Mouse (Mus musculus): ENCODE data around the gene Schip1. TPM values are rescaled to one million over a fixed set of nuclear protein-coding genes. Genes with fewer than 3 reads are reported as not detected.

Schip1 gene
- polyA plus RNA-seq, 1 experiment from 2014 or later, result 27.6 TPM

- Histone ChIP-seq H3K27me3 (ENCODE audit: control insufficient read depth, insufficient read depth, low read length) (no peaks in the 10 kb centered on the region), H3K27ac (replicated peaks) (no peak overlapping the region), H3K36me3 (ENCODE audit: control insufficient read depth, insufficient read depth, low read length) (no peaks in the 10 kb centered on the region), H3K9me3 (ENCODE audit: control insufficient read depth, low read length) (no peaks in the 10 kb centered on the region), H3K9ac (ENCODE audit: low read length) (no peak overlapping the region), H3K4me2 (replicated peaks; ENCODE audit: low read depth) (no peak overlapping the region), H3K4me1 (replicated peaks; ENCODE audit: control insufficient read depth, insufficient read depth) (no peaks in the 10 kb centered on the region), H3K4me3 (ENCODE audit: low read depth, low read length) (no peak overlapping the region)
- no peak for DNase-seq (ENCODE audit: low spot score)
- TF ChIP-seq CTCF (IDR thresholded peaks at IDR 0.05; ENCODE audit: low read depth) (no peak), EP300 (optimal IDR thresholded peaks at IDR 0.05) (no peak)
- ATAC-seq (ENCODE audit: low FRiP score, low TSS enrichment), result no peak
- WGBS, result 52% methylated on average over 3 of the region's 3 CpGs
Measured at GRCm38 (mm10) chr3:68243239-68243638, 178.6 kb downstream of the Schip1 start.

GRCm38 (mm10) chr3:68246154-68246553, 181.6 kb downstream of the Schip1 start:
- ATAC-seq (ENCODE audit: low FRiP score, low TSS enrichment), result no peak
- Histone ChIP-seq H3K27ac (replicated peaks) (no peak overlapping the region), H3K27me3 (ENCODE audit: control insufficient read depth, insufficient read depth, low read length) (no peaks in the 10 kb centered on the region), H3K9ac (ENCODE audit: low read length) (no peak overlapping the region), H3K4me1 (replicated peaks; ENCODE audit: control insufficient read depth, insufficient read depth) (no peaks in the 10 kb centered on the region), H3K4me3 (ENCODE audit: low read depth, low read length) (no peak overlapping the region), H3K4me2 (replicated peaks; ENCODE audit: low read depth) (no peak overlapping the region), H3K9me3 (ENCODE audit: control insufficient read depth, low read length) (no peaks in the 10 kb centered on the region), H3K36me3 (ENCODE audit: control insufficient read depth, insufficient read depth, low read length) (no peaks in the 10 kb centered on the region)
- TF ChIP-seq EP300 (optimal IDR thresholded peaks at IDR 0.05) (no peak), CTCF (IDR thresholded peaks at IDR 0.05; ENCODE audit: low read depth) (no peak)
- 45% methylated on average over 4 of the region's 4 CpGs for WGBS
- no peak for DNase-seq (ENCODE audit: low spot score)

- ATAC-seq (ENCODE audit: low FRiP score, low TSS enrichment), result no peak
- TF ChIP-seq EP300 (optimal IDR thresholded peaks at IDR 0.05) (no peak), CTCF (IDR thresholded peaks at IDR 0.05; ENCODE audit: low read depth) (no peak)
- no peak for DNase-seq (ENCODE audit: low spot score)
- 42% methylated on average over 2 of the region's 2 CpGs for WGBS
- Histone ChIP-seq H3K9ac (ENCODE audit: low read length) (no peak overlapping the region), H3K4me3 (ENCODE audit: low read depth, low read length) (no peak overlapping the region), H3K27ac (replicated peaks) (no peak overlapping the region), H3K4me2 (replicated peaks; ENCODE audit: low read depth) (no peak overlapping the region), H3K9me3 (ENCODE audit: control insufficient read depth, low read length) (no peaks in the 10 kb centered on the region), H3K36me3 (ENCODE audit: control insufficient read depth, insufficient read depth, low read length) (no peaks in the 10 kb centered on the region), H3K4me1 (replicated peaks; ENCODE audit: control insufficient read depth, insufficient read depth) (no peaks in the 10 kb centered on the region), H3K27me3 (ENCODE audit: control insufficient read depth, insufficient read depth, low read length) (no peaks in the 10 kb centered on the region)
Measured at GRCm38 (mm10) chr3:68250589-68250988, 186.0 kb downstream of the Schip1 start.

GRCm38 (mm10) chr3:68252335-68252734, 187.7 kb downstream of the Schip1 start:
- TF ChIP-seq CTCF (IDR thresholded peaks at IDR 0.05; ENCODE audit: low read depth), result no peak
- no peak for TF ChIP-seq EP300 (optimal IDR thresholded peaks at IDR 0.05)
- no peak overlapping the region for H3K4me2 ChIP-seq (replicated peaks; ENCODE audit: low read depth)
- H3K36me3 ChIP-seq (ENCODE audit: control insufficient read depth, insufficient read depth, low read length), result no peaks in the 10 kb centered on the region
- H3K9me3 ChIP-seq (ENCODE audit: control insufficient read depth, low read length), result no peaks in the 10 kb centered on the region
- no peak overlapping the region for H3K4me3 ChIP-seq (ENCODE audit: low read depth, low read length)
- no peak overlapping the region for H3K27ac ChIP-seq (replicated peaks)
- no peaks in the 10 kb centered on the region for H3K4me1 ChIP-seq (replicated peaks; ENCODE audit: control insufficient read depth, insufficient read depth)
- 42% methylated on average over 1 of the region's 1 CpGs for WGBS
- DNase-seq (ENCODE audit: low spot score) (no peak), ATAC-seq (ENCODE audit: low FRiP score, low TSS enrichment) (no peak)
- no peaks in the 10 kb centered on the region for H3K27me3 ChIP-seq (ENCODE audit: control insufficient read depth, insufficient read depth, low read length)
- no peak overlapping the region for H3K9ac ChIP-seq (ENCODE audit: low read length)

- H3K4me1 ChIP-seq (replicated peaks; ENCODE audit: control insufficient read depth, insufficient read depth), result no peaks in the 10 kb centered on the region
- no peak for TF ChIP-seq EP300 (optimal IDR thresholded peaks at IDR 0.05)
- no peaks in the 10 kb centered on the region for H3K36me3 ChIP-seq (ENCODE audit: control insufficient read depth, insufficient read depth, low read length)
- H3K27ac ChIP-seq (replicated peaks), result no peak overlapping the region
- WGBS, result 32% methylated on average over 6 of the region's 6 CpGs
- H3K9ac ChIP-seq (ENCODE audit: low read length), result no peak overlapping the region
- no peaks in the 10 kb centered on the region for H3K9me3 ChIP-seq (ENCODE audit: control insufficient read depth, low read length)
- ATAC-seq (ENCODE audit: low FRiP score, low TSS enrichment) (no peak), DNase-seq (ENCODE audit: low spot score) (no peak)
- H3K4me3 ChIP-seq (ENCODE audit: low read depth, low read length), result no peak overlapping the region
- H3K27me3 ChIP-seq (ENCODE audit: control insufficient read depth, insufficient read depth, low read length), result no peaks in the 10 kb centered on the region
- no peak overlapping the region for H3K4me2 ChIP-seq (replicated peaks; ENCODE audit: low read depth)
Measured at GRCm38 (mm10) chr3:68262304-68262703, 197.7 kb downstream of the Schip1 start.

GRCm38 (mm10) chr3:68267905-68268304, 203.3 kb downstream of the Schip1 start:
- no peak overlapping the region for H3K9ac ChIP-seq (ENCODE audit: low read length)
- H3K27me3 ChIP-seq (ENCODE audit: control insufficient read depth, insufficient read depth, low read length), result no peaks in the 10 kb centered on the region
- H3K4me2 ChIP-seq (replicated peaks; ENCODE audit: low read depth), result no peak overlapping the region
- DNase-seq (ENCODE audit: low spot score) (no peak), ATAC-seq (ENCODE audit: low FRiP score, low TSS enrichment) (no peak)
- no peak overlapping the region for H3K4me3 ChIP-seq (ENCODE audit: low read depth, low read length)
- no peak for TF ChIP-seq CTCF (IDR thresholded peaks at IDR 0.05; ENCODE audit: low read depth)
- H3K4me1 ChIP-seq (replicated peaks; ENCODE audit: control insufficient read depth, insufficient read depth), result no peaks in the 10 kb centered on the region
- no peaks in the 10 kb centered on the region for H3K36me3 ChIP-seq (ENCODE audit: control insufficient read depth, insufficient read depth, low read length)
- 90% methylated on average over 4 of the region's 4 CpGs for WGBS
- no peaks in the 10 kb centered on the region for H3K9me3 ChIP-seq (ENCODE audit: control insufficient read depth, low read length)
- no peak overlapping the region for H3K27ac ChIP-seq (replicated peaks)

All from stomach, postnatal 0 days (tissue).